Mouse (Mus musculus): Measurements from ENCODE around the gene Sirt5. TPM values are rescaled to one million over a fixed set of nuclear protein-coding genes. Genes with fewer than 3 reads are reported as not detected.

Gene Sirt5
- polyA plus RNA-seq (2015; fragmentation: Nextera tagmentation; extraction: Ambion mirVana), result 5.6 and 6.7 TPM in 2 replicates

DNA sequence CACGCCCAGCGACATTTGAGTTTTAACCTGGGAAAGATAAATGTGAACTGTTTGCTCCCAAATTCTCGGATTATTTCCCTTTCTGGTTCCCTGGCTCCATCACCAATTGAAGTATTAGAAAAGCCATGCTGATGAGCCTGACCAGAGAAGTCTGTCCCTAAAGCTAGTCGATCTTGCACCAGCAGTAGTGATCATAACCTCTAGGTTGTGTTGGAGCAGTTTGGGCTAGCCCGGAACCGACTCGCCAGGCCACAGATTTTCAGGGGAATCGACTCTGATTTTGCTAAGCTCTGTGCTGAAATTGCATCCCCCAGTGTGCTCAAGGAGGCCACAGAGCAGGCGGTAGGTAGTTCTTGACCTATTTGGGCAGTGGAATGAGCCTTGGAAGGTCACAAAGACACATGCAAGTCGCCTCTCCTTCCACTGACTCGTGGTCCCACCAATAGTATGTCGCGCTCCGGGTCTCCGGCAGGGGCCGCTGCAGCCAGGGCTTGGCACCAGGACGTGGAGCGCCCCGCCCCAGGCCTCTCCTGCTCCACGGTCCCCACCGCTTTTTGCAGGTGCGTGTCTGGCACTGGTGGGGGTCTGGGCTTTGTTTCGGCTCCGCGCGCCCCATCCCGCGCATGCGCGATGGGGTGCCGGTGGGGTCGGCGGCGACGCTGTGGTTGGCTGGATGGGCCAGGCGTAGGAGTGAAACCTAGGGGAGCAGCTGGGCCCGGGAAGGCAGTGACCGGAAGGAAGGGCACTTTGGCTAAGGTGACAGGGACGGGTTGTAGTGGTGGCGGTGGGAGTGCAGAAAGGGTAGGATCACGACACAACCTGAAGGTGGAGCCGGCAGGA, at the start of gene Sirt5:
Gene Sirt5 (plus strand): TSS at position 512 of the 840 bp plus-strand sequence.

DNA sequence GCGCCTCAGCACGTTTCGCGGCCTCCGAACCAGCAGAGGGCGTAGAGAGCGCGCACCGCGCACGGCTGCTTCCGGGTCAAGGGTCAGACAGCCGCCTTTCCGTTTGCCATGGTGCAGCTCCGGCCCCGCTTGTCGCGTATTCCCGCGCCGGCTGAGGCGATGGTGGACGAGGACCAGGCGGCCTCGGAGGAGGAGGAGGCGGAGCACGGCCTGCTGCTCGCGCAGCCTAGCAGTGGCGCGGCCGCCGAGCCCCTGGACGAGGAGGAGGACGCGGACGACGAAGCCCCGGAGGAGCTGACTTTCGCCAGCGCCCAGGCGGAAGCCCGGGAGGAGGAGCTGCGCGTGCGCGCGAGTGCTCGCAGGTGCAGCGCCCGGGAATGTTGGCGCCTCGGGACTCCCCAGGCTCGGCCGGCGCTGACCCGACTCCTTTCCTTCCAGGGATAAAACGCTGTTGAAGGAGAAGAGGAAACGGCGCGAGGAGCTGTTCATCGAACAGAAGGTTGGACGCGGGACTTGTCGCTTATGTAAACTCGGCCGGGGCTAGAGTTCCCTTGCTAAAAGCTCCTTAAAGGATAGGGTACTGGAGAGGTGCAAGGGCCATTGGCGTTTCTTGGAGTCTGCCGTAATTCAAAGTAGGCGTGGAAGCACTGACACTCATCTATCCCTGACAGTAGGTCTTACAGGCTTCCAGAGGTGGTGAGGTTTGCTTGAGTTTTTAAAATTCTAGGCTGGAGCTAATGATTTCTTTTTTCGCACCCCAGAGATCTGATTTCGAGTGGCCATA, 33.2 kb downstream of the Sirt5 start, which contains the start of gene Nol7:
Gene Nol7 (plus strand): TSS at position 94 of the 784 bp plus-strand sequence.

Other genes with a start within 250 kb of the Sirt5 start
- 18.8 and 19.9 TPM in 2 replicates for gene Tbc1d7, start 194.0 kb upstream of the Sirt5 start, polyA plus RNA-seq (2015; fragmentation: Nextera tagmentation; extraction: Ambion mirVana)
- 1.4 and 1.9 TPM in 2 replicates for gene Gfod1, start 61.3 kb upstream of the Sirt5 start, polyA plus RNA-seq (2015; fragmentation: Nextera tagmentation; extraction: Ambion mirVana)
- gene Nol7, start 32.9 kb downstream of the Sirt5 start, polyA plus RNA-seq (2015; fragmentation: Nextera tagmentation; extraction: Ambion mirVana), result 165 and 173 TPM in 2 replicates
- gene Ranbp9, start 115.8 kb downstream of the Sirt5 start, polyA plus RNA-seq (2015; fragmentation: Nextera tagmentation; extraction: Ambion mirVana), result 6.9 and 7.3 TPM in 2 replicates
- 9.5 and 10.4 TPM in 2 replicates for gene Mcur1, start 194.7 kb downstream of the Sirt5 start, polyA plus RNA-seq (2015; fragmentation: Nextera tagmentation; extraction: Ambion mirVana)

Measured in spleen, postnatal 0 days (tissue).